In genomic region chr2:160780834-160781219, GRCm38 (mm10) we compare ENCODE assay signal across 11 mouse cellular contexts.
"Had no signal": no experiment of that assay in that cellular context is flagged by ENCODE, and none has a peak within 500 bp of the region (broad histone marks: within the 10 kb centered on the region; RNA-seq: fewer than 3 reads in every experiment).

No protein-coding gene starts in this region.

- DNase-seq: kidney, adult 2 months; kidney, postnatal 10 days; kidney, postnatal 36 days; layer of hippocampus, adult 9-11 months; liver, postnatal 0 days; lung, embryonic 14.5 days; right cerebral cortex, adult 18-20 months; right cerebral cortex, postnatal 14 days; right cerebral cortex, postnatal 4 days had no signal

- ATAC-seq: liver, postnatal 0 days; lung, postnatal 0 days; midbrain, embryonic 15.5 days had no signal
